Mouse (Mus musculus) lung, postnatal 36 days (tissue): ENCODE results near the gene Trim21.

Source experiments
- DNase-seq: peaks from one replicate; pipeline ENCODE4 v3.0.0; 2022; ENCODE audit warnings: mixed read lengths

Gene Trim21

GRCm38 (mm10) chr7:102564999-102565997 lies at the start of gene Trim21:
TSS of gene Trim21 (minus strand) at chr7:102565486.
- peak; percentile 98 for DNase-seq

GRCm38 (mm10) chr7:102597378-102598031 lies 32.2 kb upstream of the Trim21 start, which contains the start of gene Olfr552:
TSS of gene Olfr552 (plus strand) at chr7:102597770.
- no peak for DNase-seq

GRCm38 (mm10) chr7:102591786-102592185 lies 26.5 kb upstream of the Trim21 start, which contains the start of gene Olfr551:
TSS of gene Olfr551 (minus strand) at chr7:102591886.
- no peak for DNase-seq

- DNase-seq, result no peak
Observed at GRCm38 (mm10) chr7:102575998-102576397, 10.7 kb upstream of the Trim21 start.

GRCm38 (mm10) chr7:102573174-102573830 lies 8.0 kb upstream of the Trim21 start:
- no peak for DNase-seq

- no peak for DNase-seq
Observed at GRCm38 (mm10) chr7:102571142-102571541, 5.9 kb upstream of the Trim21 start, which contains the start of gene Olfr550. TSS of gene Olfr550 (plus strand) at chr7:102571442.

GRCm38 (mm10) chr7:102566219-102566618 lies 933 bp upstream of the Trim21 start:
- no peak for DNase-seq

GRCm38 (mm10) chr7:102553279-102553678 lies 12.0 kb downstream of the Trim21 start:
- no peak for DNase-seq

- no peak for DNase-seq
Observed at GRCm38 (mm10) chr7:102549570-102549969, 15.7 kb downstream of the Trim21 start, which contains the start of gene Olfr549. TSS of gene Olfr549 (plus strand) at chr7:102549870.

GRCm38 (mm10) chr7:102541251-102541650 lies 24.0 kb downstream of the Trim21 start:
- DNase-seq, result no peak

GRCm38 (mm10) chr7:102540596-102540995 lies 24.7 kb downstream of the Trim21 start, which contains the start of gene Olfr548-ps1:
TSS of gene Olfr548-ps1 (plus strand) at chr7:102540896.
- no peak for DNase-seq

- no peak for DNase-seq
Observed at GRCm38 (mm10) chr7:102534449-102534848, 30.8 kb downstream of the Trim21 start, which contains the start of gene Olfr547. TSS of gene Olfr547 (plus strand) at chr7:102534749.

- no peak for DNase-seq
Observed at GRCm38 (mm10) chr7:102529052-102529451, 36.2 kb downstream of the Trim21 start.

GRCm38 (mm10) chr7:102517051-102517335 lies 48.3 kb downstream of the Trim21 start:
- DNase-seq, result no peak

- peak; percentile 21 for DNase-seq
Observed at GRCm38 (mm10) chr7:102516261-102517050, 48.8 kb downstream of the Trim21 start.

- DNase-seq, result no peak
Observed at GRCm38 (mm10) chr7:102514144-102514543, 51.1 kb downstream of the Trim21 start.

GRCm38 (mm10) chr7:102512814-102513435 lies 52.4 kb downstream of the Trim21 start:
- DNase-seq, result peak; percentile 85

GRCm38 (mm10) chr7:102511927-102512326 lies 53.4 kb downstream of the Trim21 start:
- DNase-seq, result no peak

GRCm38 (mm10) chr7:102509726-102510125 lies 55.6 kb downstream of the Trim21 start:
- DNase-seq, result no peak

GRCm38 (mm10) chr7:102508666-102509065 lies 56.6 kb downstream of the Trim21 start:
- no peak for DNase-seq

- no peak for DNase-seq
Observed at GRCm38 (mm10) chr7:102508066-102508465, 57.2 kb downstream of the Trim21 start.
